Mouse (Mus musculus): ENCODE measurements around the gene Aanat.

DNA sequence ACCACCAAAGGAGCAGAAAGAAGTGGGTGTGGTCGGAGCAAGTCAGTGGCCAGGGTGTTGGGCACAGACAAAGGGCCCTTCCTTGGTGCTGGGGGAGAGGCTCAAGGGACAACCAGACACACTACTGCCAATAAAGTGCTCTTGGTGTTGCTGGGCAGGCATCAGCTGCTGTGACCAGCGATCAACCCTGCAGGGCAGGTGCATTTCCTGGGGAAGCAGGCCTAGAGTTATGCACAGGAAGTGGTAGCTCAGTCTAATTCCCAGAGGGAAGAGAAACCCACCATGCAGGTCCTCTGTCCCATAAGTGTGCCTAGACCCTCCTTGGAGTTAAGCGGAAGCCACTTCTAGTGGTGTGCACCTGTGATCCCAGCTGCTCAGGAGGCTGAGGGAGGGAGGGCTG lies 21.5 kb downstream of the Aanat start:
- no peak for TF ChIP-seq CTCF (IDR thresholded peaks at IDR 0.05; ENCODE audit: low read depth)
- no peak for TF ChIP-seq EP300 (IDR thresholded peaks at IDR 0.05; ENCODE audit: low read depth)

Measured in liver, postnatal 0 days (tissue).